Mouse (Mus musculus) c-Kit-positive CD71-positive TER-119-positive erythroid progenitor cells, embryonic 14.5 days (primary cell): ENCODE results near the gene Snx7.

Experiments
- DNase-seq: peaks from one replicate; pipeline ENCODE4 v3.0.0-alpha.2; 2013; ENCODE audit warnings: low spot score

The Snx7 gene

GRCm38 (mm10) chr3:117817635-117818034 lies 51.1 kb downstream of the Snx7 start:
- DNase-seq: no peak

DNA sequence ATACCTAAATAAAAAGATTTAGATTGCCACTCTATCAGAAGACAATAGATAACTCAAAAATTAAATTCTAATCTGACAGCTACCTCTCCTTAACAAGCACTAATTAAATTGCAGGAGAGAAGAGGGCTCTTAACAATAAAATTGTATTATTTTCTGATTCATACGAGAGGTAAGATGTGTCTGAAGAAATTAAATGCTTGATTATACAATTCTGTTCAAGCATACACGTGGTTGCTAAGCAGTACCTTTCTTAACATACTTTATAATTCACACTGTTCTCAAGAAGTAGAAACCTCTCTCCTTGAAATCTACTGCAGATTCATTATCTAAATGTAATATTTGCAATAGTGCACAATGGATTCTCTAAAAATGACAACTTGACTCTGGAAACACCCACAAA lies 54.5 kb downstream of the Snx7 start:
- DNase-seq: no peak

GRCm38 (mm10) chr3:117812135-117812534 lies 56.6 kb downstream of the Snx7 start:
- DNase-seq: no peak

- no peak for DNase-seq
Observed at GRCm38 (mm10) chr3:117805782-117806181, 63.0 kb downstream of the Snx7 start.

DNA sequence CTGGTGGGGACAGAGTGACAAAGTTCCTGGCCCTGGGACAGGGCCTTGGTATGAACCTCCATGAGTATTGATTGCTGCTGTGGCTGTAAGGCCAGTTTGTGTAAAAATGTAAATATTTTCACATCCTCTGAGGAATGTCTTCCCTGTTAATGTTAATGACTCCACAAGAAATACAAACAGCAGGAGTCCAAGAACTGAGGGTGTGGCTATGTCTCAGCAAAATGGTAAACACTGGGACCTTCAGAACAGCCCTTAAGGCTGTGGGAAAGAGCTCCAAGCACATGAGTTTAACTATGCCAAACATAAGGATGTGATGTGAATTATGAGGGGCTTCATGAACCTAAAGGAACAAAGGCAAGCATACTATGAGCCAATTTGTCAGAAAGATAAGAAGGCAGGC lies 74.2 kb downstream of the Snx7 start:
- DNase-seq: no peak

DNA sequence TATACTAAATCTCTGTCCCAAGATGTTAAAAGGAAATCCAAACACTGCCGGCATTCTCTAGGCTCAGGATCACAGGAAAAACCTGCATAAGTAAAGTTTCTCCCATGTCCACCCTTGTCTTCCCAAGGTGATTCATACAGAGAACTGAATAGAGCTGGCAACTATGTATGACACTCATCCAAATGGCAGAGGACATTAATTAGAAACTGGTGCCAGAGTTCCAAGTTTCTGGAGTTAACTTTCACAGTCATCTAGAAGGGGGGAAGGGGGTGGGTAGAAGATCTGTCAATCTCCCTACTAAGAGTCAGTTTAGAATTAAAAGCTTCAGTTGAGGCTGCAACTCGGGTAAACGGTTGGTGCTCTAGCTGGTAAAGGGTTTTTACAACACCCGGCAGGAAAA lies 76.8 kb downstream of the Snx7 start:
- DNase-seq: no peak

- DNase-seq: no peak
Observed at GRCm38 (mm10) chr3:117791273-117791672, 77.5 kb downstream of the Snx7 start.

DNA sequence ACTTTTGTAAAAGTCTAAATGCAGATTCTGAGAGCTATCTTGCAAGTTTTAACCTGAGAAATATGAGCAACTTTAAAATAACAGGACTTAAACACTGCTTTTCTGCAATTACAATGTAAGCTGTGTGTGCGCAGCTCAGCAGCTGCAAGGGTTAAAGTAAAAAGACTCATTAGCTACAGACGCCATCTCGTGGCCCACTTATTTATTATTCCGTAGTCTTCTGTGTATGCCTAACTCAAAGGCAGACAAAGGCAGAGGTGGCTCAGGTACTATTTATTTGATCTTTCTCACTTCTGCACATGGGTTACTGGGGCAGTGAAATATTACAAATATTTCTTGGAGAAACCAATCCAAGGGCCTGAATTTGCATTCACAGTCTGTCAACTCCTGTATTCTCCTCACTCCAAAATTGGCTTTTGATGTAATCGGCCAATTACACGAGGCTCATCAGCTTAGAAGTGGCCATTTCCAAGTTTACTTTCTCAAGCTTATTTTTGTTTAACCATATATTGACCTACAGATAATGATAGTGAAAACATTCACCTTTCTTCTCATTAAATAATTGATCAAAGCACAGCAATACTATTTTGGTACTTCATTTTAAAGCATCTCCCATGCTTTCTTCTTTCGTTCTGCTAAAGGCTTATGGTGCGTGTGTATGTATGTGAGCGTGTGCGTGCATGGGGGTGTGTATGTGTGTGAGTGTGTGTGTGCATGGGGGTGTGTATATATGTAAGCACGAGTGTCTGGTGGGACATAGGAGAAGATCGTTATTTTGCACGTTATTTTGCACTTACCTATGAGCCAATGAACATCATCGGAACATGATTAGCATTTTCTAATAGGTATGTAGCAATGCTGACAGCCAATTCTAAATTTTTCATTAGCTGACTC lies 79.7 kb downstream of the Snx7 start:
- no peak for DNase-seq

DNA sequence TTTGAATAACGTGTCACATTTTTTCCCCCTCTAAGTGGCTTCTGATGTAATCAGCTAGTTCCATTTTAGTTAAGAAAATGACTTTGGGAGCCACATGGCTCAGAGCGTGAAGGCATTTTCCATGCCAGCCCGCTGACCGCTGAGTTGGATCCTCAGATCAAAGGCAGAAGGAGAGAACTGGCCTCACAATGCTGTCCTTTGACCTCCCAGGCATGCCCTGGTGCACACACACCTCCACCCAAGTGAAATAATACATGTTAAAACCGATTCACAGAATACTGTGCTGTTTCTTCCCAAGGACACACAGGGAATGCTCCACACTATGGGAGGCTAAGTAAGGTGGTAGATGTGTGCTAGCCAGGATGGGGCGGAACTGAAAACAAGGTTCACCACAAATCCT lies 81.5 kb downstream of the Snx7 start:
- DNase-seq: no peak

- no peak for DNase-seq
Observed at GRCm38 (mm10) chr3:117752151-117752757, 116.5 kb downstream of the Snx7 start.

- no peak for DNase-seq
Observed at GRCm38 (mm10) chr3:117751665-117752064, 117.1 kb downstream of the Snx7 start.

DNA sequence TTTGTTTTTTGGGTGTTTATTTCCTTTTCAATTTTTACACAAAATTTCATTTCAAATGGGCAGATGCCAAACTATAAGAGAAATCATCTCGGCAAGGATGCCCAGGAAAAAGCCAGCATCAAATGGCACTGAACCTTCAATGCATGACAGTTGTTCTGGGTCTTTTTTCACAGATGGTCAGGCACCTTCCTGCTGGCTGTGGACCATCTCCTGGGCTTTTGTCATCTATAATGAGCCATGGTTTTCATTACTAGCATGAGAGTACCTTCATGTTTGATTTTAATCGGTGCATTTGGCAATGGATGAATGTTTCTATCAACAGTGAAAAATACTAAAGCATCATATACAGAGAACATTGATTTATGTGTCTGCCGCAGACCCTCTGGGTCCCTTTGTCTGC lies 119.5 kb downstream of the Snx7 start:
- DNase-seq: no peak

DNA sequence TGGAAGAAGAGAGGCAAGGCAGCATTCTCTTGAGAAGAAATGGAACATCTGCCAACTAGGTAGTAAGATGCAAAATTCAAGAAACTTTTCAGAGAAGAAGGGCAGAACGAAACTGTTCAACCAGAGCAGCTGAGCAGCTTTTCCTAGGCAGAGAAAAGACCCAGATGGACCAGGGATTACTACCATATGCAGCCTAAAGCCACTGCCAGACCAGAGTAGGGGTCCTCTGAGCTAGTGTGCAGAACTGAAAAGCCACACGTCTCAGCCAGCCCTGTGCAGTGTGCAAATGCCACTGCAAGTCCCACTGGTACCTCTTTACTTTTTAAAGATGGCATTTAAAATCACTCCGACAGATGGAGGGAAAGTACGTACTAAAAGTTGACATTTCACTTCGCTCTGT lies 129.0 kb downstream of the Snx7 start:
- DNase-seq: no peak

- no peak for DNase-seq
Observed at GRCm38 (mm10) chr3:117732661-117733060, 136.1 kb downstream of the Snx7 start.
